Mouse (Mus musculus) retina, postnatal 1 day (tissue): ENCODE results near the gene C1qtnf1.
"Not testable (repeated sequence)": the region's sequence is repeated elsewhere in the genome, so short reads cannot be mapped to it uniquely, and the experiment has no call there.

ENCODE experiments used
- DNase-seq: peaks from one replicate; pipeline ENCODE4 v3.0.0-alpha.2; 2012

The C1qtnf1 gene

GRCm38 (mm10) chr11:118427986-118428385, at the start of gene C1qtnf1:
C1qtnf1 (plus strand) TSS chr11:118428203.
- no peak for DNase-seq

DNA sequence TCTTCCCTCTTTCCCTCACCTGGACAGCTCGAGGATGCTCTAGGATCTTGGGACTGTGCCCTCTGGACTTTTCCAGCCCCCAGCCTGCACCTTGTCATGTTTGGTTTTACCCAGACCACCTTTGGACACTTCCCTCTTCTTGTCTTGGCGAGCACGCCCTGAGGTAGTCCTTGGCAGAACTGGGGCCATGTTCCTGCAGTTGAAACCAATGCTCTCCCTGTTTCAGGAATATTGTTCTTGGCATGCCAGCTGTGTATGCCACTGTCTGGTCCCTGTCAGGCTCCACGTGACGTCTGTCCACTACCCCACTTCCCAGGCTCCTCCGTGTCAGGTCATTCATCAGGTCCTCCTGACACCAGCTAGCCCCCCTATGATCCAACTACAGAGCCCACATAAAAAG, 49.3 kb upstream of the C1qtnf1 start:
- DNase-seq = no peak

GRCm38 (mm10) chr11:118379251-118380009, 48.6 kb upstream of the C1qtnf1 start:
- DNase-seq = peak; percentile 80

DNA sequence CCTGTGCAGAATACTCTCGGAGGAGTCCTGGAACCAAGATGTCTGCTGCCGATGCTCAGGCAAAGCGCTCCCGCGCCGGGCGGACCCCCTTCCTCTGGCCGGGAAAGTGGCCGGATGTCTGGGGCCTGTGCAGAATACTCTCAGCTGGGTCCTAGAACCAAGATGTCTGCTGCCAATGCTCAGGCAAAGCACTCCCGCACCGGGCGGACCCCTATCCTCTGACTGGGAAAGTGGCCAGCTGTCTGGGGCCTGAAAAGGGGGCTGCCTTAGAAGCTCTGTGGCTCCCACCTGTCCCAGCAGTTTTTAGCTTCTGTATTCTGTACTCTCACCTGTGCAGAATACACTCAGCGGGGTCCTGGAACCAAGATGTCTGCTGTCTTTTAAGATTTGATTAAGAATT, 40.2 kb upstream of the C1qtnf1 start:
- DNase-seq = not testable (repeated sequence)

DNA sequence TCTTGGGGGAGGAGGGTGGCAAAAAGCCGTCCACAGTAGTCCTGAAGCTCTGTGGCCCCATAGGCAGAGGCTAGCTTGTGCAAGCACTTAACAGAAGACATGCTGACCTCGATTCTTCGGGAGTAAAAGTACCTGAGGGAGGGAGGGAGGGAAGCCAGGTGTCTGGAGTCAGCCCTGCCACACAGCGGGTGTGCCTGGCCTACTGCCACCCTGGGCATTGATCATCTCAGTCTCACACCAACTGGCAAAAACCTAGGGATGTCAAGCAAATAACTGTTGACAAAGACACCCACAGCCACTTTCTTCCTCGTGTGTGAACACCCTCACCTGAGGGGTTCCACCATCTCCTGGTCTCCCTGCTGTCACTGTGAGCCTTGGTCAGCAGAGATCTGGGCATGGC, 34.0 kb upstream of the C1qtnf1 start:
- no peak for DNase-seq

- DNase-seq = no peak
Measured at GRCm38 (mm10) chr11:118394538-118394937, 33.5 kb upstream of the C1qtnf1 start.

DNA sequence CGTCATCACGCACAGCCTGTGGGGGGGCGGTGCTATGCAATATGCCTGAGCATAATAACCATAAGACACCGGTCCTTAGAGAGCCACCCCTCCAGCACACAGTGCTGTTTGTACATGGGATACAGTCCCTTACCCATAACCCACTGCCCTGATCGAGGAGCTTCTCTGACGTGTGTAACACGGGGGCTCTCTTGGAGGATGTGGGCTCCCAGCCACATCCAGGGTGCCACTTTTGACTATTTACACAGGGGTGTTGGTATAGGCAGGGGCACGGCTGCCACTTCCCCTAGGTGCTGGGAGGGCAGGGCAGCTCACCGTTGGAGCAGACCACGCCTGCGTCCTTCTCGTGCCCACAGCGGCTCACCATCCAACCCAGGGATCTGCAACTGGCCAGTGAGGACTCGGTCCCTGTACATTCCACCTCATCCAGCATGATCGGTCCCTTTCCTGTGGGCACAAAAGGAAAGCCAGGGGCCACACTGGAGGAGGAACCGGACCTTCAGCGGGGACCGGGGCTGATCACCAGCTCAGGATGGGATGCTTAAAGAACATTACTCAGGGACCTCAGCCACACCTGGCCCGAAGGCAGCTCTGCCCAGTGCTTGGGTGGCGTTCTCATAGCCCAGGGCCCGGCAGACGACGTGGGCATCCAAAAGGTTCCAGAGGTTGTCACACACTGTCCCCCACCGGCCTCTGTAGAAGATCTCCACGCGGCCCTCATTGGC, 30.0 kb upstream of the C1qtnf1 start:
- DNase-seq = no peak

DNA sequence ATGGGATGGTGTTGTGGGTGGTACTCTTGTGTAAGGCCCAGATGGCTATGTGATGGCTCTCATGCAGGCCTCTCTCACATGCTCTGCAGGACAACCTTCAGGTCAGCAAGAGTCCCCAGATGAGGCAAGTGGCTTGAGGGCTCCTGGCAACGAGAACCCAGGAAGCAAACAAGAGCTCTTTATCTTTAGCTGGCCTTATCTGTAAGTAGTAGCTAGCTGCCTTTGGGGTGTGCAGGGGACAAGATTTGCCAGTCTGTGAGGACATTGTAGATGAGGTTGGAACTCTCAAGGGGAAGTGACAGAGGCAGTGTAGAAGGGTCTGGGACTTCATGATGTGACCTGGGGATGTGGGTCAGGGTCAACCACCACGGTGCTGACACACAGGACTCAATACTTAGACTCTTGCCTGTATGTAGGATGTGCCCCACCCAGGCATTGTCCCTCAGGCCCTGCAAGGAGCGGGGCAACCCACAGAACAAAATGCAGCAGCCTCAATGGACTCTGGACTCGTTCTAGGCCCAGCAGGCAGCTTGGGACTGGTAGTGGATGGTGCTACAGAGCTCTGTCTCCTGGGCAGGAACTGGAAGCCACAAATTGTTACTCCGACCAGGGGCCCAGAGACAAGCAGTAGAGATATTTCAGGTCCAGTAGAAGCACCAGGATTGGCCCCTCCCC, 28.0 kb upstream of the C1qtnf1 start:
- no peak for DNase-seq

GRCm38 (mm10) chr11:118400566-118400936, 27.5 kb upstream of the C1qtnf1 start:
- no peak for DNase-seq

DNA sequence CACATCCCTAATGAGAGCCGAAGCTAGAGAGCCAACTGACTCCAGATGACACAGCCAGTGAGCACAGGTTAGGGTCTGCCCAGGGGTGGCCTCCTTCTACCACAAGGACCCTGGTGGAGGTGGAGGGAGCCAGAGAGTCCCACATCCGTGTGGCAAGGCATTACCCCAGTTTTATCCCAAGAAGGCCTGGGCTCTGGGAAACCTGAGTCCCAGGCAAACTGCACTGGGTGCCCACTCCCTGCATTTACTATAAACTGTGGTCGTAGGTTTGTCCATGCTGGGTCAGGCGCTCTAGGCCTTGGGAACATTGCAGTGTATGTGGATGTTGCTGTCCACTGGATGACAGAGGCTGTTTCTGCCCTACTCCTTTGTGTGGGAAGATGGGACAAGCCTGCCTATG, 26.8 kb upstream of the C1qtnf1 start:
- DNase-seq = no peak

DNA sequence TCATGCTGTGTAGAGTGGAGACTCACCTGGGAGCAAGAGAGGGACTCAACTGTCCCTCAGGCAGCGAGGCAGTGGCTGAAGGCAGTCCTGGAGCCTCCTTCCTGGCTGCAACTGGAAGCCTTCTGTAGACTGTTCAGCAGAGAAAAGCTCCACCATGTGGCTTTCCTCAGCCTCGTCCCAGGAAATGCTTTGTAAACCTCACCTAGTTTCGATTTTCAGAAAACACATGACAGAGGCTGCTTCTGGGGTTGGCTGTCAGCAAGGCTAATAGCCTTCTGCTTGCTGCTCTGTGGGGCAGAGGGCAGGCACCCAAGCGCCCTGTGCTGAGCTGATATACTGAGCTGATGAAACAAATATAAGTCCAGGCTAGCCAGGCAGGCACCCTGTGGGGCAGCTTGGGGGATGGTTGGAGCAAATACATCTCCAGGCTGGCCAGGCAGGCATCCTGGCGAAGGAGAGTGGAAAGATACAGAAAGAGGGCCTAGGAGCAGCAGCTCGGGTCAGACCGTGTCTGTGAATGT, 26.2 kb upstream of the C1qtnf1 start, which contains the start of gene Lgals3bp:
Lgals3bp (minus strand) TSS at position 333 of the 521 bp plus-strand sequence.
- peak; percentile 24 for DNase-seq

- no peak for DNase-seq
Measured at GRCm38 (mm10) chr11:118403183-118403582, 24.8 kb upstream of the C1qtnf1 start.

- DNase-seq = no peak
Measured at GRCm38 (mm10) chr11:118403951-118404899, 23.8 kb upstream of the C1qtnf1 start.

DNA sequence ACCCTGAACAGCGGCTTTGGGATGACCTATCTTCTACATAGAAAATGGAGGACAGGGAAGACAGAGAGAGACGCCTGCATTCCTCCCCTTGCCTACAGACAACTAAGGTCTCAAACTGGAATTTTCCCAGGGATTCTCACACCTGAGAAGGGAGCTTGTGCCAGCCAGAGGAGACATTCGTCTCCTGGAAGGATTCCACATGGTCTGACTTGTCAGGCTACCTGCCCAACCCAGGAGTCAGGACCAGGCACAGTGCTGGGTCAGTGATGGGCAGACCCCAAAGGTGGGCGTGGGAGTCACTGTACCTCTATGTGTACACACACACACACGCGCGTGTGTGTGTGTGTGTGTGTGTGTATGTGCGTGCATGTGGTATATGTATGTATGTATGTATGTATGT, 22.7 kb upstream of the C1qtnf1 start:
- no peak for DNase-seq

- no peak for DNase-seq
Measured at GRCm38 (mm10) chr11:118406521-118406920, 21.5 kb upstream of the C1qtnf1 start.

GRCm38 (mm10) chr11:118407318-118407910, 20.6 kb upstream of the C1qtnf1 start:
- DNase-seq = no peak

- DNase-seq = no peak
Measured at GRCm38 (mm10) chr11:118408051-118408740, 19.8 kb upstream of the C1qtnf1 start.

DNA sequence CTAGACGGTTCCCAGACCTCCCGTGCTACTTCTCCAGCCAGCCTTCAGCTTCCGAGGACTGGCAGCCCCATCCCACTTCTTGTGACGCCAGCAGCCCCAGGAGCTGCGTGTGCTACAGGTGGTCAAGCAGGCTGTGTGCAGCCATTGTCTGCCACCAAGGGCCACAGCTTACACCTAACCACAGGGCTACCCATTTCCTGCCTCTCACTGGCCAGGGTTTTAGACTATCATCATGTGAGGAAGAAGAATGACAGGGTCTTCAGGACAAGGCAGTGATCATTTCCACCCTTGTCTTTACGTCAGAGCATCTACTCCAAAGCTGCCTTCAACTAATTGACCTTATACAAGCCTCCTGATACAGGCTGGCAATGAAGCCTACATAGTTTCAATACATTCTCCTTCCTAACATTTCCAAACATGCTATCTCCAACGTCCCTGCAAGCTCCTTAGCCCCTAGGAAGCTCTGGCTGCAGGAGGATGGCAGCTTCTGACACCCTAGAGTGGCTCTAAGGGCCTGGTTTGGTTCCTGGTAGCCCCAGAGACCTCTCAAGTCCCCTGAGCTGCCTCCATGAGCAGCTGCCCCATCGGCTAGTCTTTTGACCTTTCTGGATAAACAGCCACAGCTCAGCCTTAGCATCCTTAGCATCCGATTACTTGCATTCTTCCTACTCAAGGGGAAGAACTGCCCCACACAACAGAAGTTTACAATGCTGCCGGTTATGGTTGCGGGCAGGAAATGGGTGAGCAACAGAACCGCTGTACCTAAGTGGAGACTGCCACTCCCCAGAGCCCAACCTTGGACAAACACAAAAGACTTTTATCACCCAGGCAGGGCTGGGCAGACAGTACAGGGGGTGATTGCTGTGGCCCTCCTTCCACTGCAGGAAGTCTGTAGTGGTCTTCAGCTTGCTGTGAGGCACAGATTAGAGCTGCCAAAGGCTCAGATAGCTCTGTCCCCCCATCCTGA, 18.6 kb upstream of the C1qtnf1 start:
- DNase-seq = no peak

- DNase-seq = no peak
Measured at GRCm38 (mm10) chr11:118410073-118410444, 17.9 kb upstream of the C1qtnf1 start.

DNA sequence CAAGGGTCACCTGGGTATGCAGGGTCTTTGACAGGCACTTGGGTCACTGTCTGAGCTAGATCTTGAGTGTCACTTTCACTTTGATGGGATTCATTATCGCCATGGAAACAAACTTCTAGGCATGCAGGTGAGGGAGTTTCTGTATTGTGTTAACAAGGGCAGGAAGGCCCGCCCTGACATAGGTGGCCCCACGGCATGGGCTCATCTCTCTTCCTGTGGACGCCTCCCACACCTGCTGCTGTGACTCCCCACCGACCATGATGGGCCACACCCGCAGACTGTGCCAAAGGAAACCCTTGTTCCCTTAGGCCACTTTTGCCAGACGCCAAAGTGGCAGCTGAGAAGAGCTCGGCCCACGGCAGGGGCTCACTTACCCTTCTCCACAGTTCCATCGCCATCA, 17.5 kb upstream of the C1qtnf1 start:
- no peak for DNase-seq
